Mouse (Mus musculus) cerebellum, adult 2 months (tissue): ENCODE data around the gene Madd.

Source experiments
- CTCF ChIP-seq: fragments of 200-500 bp; IDR thresholded peaks from 2 replicates; pipeline ENCODE4 v1.5.1; 2011; ENCODE audit warnings: low read depth, mild to moderate bottlenecking, control low read depth, low read length, moderate library complexity, borderline replicate concordance; ENCODE audit not compliant: insufficient read depth
- POLR2A ChIP-seq: fragments of 200-500 bp; IDR thresholded peaks from 2 replicates; pipeline ENCODE4 v1.6.1; 2011; ENCODE audit warnings: low read length, control low read depth, borderline replicate concordance; ENCODE audit not compliant: insufficient read depth

- TF ChIP-seq CTCF (no peak), POLR2A (no peak)
Measured at GRCm38 (mm10) chr2:91123521-91123920, 60.1 kb downstream of the Madd start.
